Mouse (Mus musculus) left cerebral cortex, adult 2 months (tissue): ENCODE measurements at regions not wholly inside any gene's neighbourhood (a gene's known extent, or its start where the extent isn't known, plus 50 kb on each side); places are given as distances from the start of the nearest gene placed in this dataset.

Source experiments
- DNase-seq, 2 experiments: peaks; one replicate each; pipeline ENCODE4 v3.0.0; 2021 to 2022; ENCODE audit warnings: low spot score in 2 of 2, mixed read lengths in 1 of 2; ENCODE audit errors: extremely low spot score in 1 of 2
- H3K27ac ChIP-seq: fragments of 200-600 bp; 2 replicates; pipeline ENCODE4 v1.8.1; 2022
- H3K4me3 ChIP-seq: fragments of 200-600 bp; 2 replicates; pipeline ENCODE4 v1.8.1; 2022
- CTCF ChIP-seq: fragments of 200-600 bp; IDR thresholded peaks from 2 replicates; pipeline ENCODE4 v1.8.1; 2022; ENCODE audit warnings: antibody characterized with exemption, mild to moderate bottlenecking, moderate library complexity
- intact Hi-C: fragments of 180-260 bp; cut with DNase I; formaldehyde crosslinking; loops from one replicate; pipeline ENCODE4 v1.15.1; 2025

GRCm38 (mm10) chr17:79955267-79955666 is 59.3 kb upstream of the Atl2 start:
- Histone ChIP-seq H3K4me3 (no peak overlapping the region), H3K27ac (no peak overlapping the region)
- intact Hi-C loops: no loop called here
- no peak for DNase-seq
- no peak for TF ChIP-seq CTCF

DNA sequence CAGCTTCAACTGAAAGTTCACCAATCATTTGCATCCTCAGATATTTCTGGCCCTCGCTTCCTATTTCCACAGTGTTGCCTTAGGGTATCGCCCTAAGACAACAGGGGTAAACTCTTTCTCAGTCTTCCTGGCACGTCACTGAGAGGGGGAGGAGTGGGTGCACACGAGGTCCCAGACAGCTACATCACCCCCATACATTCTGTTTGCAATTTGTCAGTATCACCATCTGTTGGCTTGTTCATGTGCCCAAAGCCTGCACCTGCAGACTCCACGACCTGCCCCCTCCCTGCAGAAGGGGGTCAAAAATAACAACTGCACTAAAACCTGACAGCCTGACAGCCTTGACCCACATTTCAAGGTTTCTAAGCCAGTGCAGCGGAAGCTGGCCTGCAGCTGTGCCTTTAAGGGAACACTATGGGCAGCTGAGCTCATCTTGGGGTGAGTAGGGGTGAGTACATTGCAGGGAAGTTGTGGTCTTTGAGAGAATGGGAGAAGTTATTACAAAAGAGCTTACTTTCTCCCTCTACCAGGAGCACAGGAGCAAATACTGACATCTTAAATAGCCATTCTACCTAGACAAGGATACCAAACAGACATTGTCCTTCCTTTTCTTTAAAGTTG is 58.8 kb upstream of the Atl2 start:
- no peak for TF ChIP-seq CTCF
- Histone ChIP-seq H3K4me3 (no peak overlapping the region), H3K27ac (no peak overlapping the region)
- intact Hi-C loops: no loop called here
- peak in 1 of 2 experiments; percentile 12 for DNase-seq

GRCm38 (mm10) chr17:79948591-79949475 is 52.9 kb upstream of the Atl2 start:
- no peak overlapping the region for H3K4me3 ChIP-seq
- peak in 1 of 2 experiments; percentile 40 for DNase-seq
- peak overlapping the region; percentile 12; the same call in 1 of the 2 replicates for H3K27ac ChIP-seq
- TF ChIP-seq CTCF: no peak
- intact Hi-C loops: loop anchor here (2.0 kb wide), 1 partner anchor 52 kb away; the partner anchor contains the start of gene Atl2
